Mouse (Mus musculus): Measurements from ENCODE around the gene Btrc. TPM values are rescaled to one million over a fixed set of nuclear protein-coding genes. Genes with fewer than 3 reads are reported as not detected.

The Btrc gene
- polyA plus RNA-seq, 1 experiment, result 16.7 TPM

DNA sequence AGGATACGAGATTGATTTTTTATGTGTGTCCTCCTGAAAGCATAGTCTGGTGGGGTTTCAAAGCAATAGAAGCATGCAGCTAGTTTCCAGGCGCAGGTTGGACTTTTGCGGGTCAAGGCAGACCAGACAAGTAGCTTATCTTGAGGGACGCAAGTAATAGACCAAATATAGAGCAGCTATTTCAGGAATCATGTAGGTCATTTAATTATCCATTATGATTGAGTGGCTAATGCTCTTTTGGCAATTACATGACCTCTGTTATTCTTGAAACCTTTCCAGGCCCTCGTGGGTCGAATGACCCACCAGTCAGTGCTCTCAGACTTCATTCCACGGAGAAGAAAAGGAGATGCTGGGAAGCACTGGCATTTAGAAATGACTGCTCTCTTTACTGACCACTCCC, 78.2 kb downstream of the Btrc start:
- Histone ChIP-seq H3K4me1 (ENCODE audit: control insufficient read depth, insufficient read depth, low read length) (no peaks in the 10 kb centered on the region), H3K27ac (ENCODE audit: insufficient read depth, low read depth, low read length) (no peak overlapping the region), H3K4me3 (ENCODE audit: insufficient read depth, low read length) (no peak overlapping the region)
- no peak for TF ChIP-seq CTCF (IDR thresholded peaks at IDR 0.05; ENCODE audit: low read depth, low read length)
- TF ChIP-seq POLR2A (IDR thresholded peaks at IDR 0.05; ENCODE audit: borderline replicate concordance, low read depth, low read length), result no peak

DNA sequence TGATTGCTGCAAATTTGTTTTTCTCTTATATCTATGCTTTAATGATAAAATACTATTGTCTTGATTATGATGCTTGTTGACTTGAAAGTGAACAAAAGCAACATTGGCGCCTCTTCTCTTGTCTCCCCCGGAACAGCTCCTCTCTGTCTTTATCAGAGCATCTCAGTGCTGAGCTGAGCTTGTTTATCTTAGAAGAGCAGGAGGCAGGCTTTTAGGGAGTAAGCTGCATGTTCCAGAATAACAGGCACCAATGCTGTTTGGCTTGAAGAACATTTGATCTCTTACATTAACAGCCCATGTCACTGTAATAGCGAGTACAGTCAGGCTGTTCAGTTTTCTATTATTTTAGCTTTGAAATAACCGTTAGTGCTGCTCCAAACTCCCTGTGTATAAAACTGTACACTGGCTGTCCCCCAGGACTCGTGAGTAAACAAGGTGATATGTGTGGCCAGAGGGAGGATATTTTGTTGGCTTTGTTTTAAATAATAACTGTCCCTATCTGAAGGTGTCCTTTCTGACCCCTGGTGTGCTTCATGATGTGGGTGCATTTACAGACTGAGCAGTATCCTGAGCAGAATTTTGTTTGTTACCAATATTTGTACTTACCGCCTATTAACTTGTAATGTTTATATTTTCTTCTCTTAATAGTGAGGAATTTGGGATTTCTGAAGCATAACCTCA, 81.9 kb downstream of the Btrc start:
- TF ChIP-seq CTCF (IDR thresholded peaks at IDR 0.05; ENCODE audit: low read depth, low read length) (no peak), POLR2A (IDR thresholded peaks at IDR 0.05; ENCODE audit: borderline replicate concordance, low read depth, low read length) (no peak)
- H3K4me3 ChIP-seq (ENCODE audit: insufficient read depth, low read length), result no peak overlapping the region
- no peak overlapping the region for H3K27ac ChIP-seq (ENCODE audit: insufficient read depth, low read depth, low read length)
- no peaks in the 10 kb centered on the region for H3K4me1 ChIP-seq (ENCODE audit: control insufficient read depth, insufficient read depth, low read length)

DNA sequence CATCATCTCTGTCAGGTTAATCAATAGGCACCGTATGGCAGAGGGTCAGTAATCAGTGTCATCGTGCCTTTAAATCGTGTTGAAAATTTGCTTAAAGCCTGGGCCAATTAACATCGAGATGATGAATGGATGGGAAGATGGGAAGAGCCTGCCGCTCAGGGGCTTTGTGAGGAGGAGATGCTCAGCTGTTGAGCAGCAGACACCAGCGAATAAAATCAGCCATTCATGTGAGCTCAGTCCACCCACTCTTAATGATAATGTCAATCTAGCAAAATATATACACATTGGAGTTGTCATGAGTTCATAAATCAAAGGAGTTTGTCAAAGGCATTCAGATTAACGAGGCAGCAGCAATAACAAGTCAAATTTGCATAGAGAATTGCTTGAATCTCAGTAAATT, 83.1 kb downstream of the Btrc start:
- TF ChIP-seq POLR2A (IDR thresholded peaks at IDR 0.05; ENCODE audit: borderline replicate concordance, low read depth, low read length) (no peak), CTCF (IDR thresholded peaks at IDR 0.05; ENCODE audit: low read depth, low read length) (no peak)
- Histone ChIP-seq H3K4me1 (ENCODE audit: control insufficient read depth, insufficient read depth, low read length) (no peaks in the 10 kb centered on the region), H3K4me3 (ENCODE audit: insufficient read depth, low read length) (no peak overlapping the region), H3K27ac (ENCODE audit: insufficient read depth, low read depth, low read length) (no peak overlapping the region)

DNA sequence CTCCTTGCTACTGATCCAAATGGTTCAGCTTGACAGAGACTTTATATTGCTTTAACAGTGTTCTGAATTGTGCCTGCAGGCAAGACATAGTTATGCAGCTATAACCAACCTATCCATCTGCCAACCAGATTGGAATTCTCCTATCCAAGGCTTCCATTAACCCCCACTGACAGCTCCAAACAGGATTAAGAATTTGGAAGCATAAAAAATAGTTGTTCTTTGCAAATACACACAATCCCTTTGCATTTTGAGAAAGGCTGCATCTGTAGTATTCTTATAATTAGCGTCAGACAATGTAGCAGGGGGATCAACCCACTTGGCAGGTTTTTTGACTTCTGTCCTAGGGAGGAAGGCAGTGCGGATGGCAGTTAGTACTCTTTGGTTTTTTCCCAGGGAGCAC, 83.7 kb downstream of the Btrc start:
- Histone ChIP-seq H3K27ac (ENCODE audit: insufficient read depth, low read depth, low read length) (no peak overlapping the region), H3K4me3 (ENCODE audit: insufficient read depth, low read length) (no peak overlapping the region)
- TF ChIP-seq POLR2A (IDR thresholded peaks at IDR 0.05; ENCODE audit: borderline replicate concordance, low read depth, low read length) (no peak), CTCF (IDR thresholded peaks at IDR 0.05; ENCODE audit: low read depth, low read length) (no peak)

DNA sequence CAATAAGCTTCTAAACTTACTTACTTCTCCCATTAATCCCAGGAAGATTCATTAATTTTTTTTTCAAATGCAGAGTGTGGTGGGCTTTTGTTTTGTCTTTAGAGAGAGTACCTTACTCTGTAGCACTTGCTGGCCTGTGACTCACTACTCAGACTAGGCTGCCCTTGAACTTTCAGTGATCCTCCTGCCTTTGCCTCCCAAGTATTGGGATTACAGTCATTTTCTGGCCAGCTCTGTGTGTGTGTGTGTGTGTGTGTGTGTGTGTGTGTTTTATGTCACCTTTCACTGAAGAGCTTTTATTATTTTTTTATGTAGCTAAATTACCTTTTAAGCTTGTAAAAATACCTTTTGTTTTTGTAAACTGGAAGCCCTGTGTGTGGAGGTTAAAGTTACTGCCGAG, 84.4 kb downstream of the Btrc start:
- TF ChIP-seq POLR2A (IDR thresholded peaks at IDR 0.05; ENCODE audit: borderline replicate concordance, low read depth, low read length), result no peak
- Histone ChIP-seq H3K4me3 (ENCODE audit: insufficient read depth, low read length) (no peak overlapping the region), H3K27ac (ENCODE audit: insufficient read depth, low read depth, low read length) (no peak overlapping the region), H3K4me1 (ENCODE audit: control insufficient read depth, insufficient read depth, low read length) (no peaks in the 10 kb centered on the region)

More for the DNA sequence above, 83.7 kb downstream of the Btrc start:
- H3K4me1 ChIP-seq (ENCODE audit: control insufficient read depth, insufficient read depth, low read length), result no peaks in the 10 kb centered on the region

DNA sequence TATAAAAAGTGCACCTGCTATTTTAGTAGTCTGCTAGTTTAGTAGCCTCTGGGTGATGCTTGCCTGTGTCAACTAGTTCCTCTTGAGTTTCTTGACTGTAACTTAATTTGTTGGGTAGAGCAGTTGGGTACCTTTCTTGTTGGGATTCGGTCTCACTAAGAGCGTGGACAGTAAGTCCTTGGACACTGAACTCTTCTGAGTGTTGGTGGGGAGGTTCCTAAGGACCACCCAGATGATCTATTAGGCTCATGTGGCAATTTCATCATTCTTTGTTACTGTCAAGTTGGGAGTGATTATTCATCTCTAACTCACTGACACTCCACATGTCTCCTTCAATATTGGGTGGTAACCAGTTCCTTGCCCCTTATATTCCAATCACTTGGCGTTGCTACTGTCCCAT, 90.9 kb downstream of the Btrc start:
- H3K4me3 ChIP-seq (ENCODE audit: insufficient read depth, low read length), result no peak overlapping the region
- H3K27ac ChIP-seq (ENCODE audit: insufficient read depth, low read depth, low read length), result peak overlapping the region; percentile 43
- TF ChIP-seq CTCF (IDR thresholded peaks at IDR 0.05; ENCODE audit: low read depth, low read length), result no peak
- TF ChIP-seq POLR2A (IDR thresholded peaks at IDR 0.05; ENCODE audit: borderline replicate concordance, low read depth, low read length), result no peak
- peaks cover 23% of the 10 kb centered on the region for H3K4me1 ChIP-seq (ENCODE audit: control insufficient read depth, insufficient read depth, low read length)

DNA sequence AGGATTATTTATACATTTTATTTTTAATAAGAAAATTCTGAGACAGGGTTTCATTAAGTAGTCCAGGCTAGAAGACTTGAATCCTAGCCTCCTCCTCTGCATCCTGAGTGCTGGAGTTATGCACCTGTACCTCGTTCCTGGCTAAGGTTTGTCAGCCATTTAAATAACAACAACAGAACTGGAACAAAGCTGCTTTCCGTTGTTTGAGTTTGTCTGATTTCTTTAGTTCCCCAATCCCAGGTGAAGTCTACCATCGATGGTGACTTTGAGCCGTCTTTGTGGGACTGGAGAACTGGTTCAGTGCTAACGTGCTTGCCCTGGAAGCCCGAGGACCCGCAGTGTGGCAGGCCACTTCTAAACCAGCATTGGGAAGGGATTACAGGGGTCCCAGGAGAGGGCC, 93.4 kb downstream of the Btrc start:
- Histone ChIP-seq H3K4me1 (ENCODE audit: control insufficient read depth, insufficient read depth, low read length) (peaks cover 28% of the 10 kb centered on the region), H3K27ac (ENCODE audit: insufficient read depth, low read depth, low read length) (no peak overlapping the region), H3K4me3 (ENCODE audit: insufficient read depth, low read length) (no peak overlapping the region)
- TF ChIP-seq POLR2A (IDR thresholded peaks at IDR 0.05; ENCODE audit: borderline replicate concordance, low read depth, low read length) (no peak), CTCF (IDR thresholded peaks at IDR 0.05; ENCODE audit: low read depth, low read length) (no peak)

DNA sequence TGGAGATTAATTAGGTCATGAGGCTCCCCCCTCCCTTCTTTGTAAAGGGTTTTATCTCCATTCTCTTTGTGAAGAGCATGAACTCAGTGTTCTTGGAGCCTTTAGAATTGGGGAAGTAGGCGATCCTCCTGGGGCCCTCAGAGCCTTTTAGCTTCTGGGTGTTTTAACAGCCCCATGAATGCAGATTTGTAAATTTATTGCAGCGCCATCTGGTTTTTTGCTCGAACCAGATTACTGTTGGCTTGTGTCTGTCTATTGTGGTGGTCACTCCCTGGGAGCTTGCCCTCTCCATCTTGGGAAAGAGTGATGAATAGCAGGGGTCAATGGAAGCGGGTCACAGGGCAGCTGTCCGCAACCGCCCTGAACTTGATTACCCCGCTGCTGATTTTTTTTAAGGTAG, 95.2 kb downstream of the Btrc start:
- peaks cover 25% of the 10 kb centered on the region for H3K4me1 ChIP-seq (ENCODE audit: control insufficient read depth, insufficient read depth, low read length)
- H3K27ac ChIP-seq (ENCODE audit: insufficient read depth, low read depth, low read length), result no peak overlapping the region
- H3K4me3 ChIP-seq (ENCODE audit: insufficient read depth, low read length), result no peak overlapping the region
- TF ChIP-seq POLR2A (IDR thresholded peaks at IDR 0.05; ENCODE audit: borderline replicate concordance, low read depth, low read length) (no peak), CTCF (IDR thresholded peaks at IDR 0.05; ENCODE audit: low read depth, low read length) (no peak)

DNA sequence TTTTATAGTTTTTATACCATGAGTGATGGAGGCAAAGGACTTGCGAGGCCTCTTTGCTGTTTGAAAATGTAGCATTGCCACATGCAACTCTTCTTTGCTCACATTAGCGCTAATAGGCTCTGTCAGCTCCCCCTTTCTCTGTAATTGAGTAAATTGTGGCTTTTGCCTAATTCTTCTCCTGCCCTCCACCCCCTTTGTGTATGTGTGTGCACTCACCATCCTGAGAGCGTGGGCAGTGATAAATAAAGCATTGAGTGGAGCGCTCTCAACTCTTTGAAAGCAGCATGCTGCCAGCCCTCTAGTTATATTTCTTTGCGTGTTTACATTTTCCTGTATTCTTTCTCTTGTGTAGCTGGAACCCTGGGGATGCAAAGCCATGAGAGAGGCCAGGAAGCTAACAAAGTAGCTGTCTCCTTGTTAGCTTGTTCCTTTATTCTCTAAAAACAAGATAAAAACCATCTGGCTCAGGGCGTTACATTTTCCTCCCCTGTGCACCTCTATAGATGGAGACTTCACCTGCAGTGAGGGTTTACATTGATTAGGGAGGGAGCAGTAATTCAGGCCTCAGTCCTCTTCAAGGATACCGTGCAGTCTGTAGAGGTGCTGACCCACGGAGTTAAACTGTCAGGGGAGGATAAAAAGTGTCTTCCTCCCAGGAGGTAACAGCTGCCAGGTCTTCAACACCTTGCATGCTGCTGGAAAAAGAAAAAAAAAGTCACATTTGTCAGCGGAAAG, 96.6 kb downstream of the Btrc start:
- Histone ChIP-seq H3K27ac (ENCODE audit: insufficient read depth, low read depth, low read length) (no peak overlapping the region), H3K4me3 (ENCODE audit: insufficient read depth, low read length) (no peak overlapping the region), H3K4me1 (ENCODE audit: control insufficient read depth, insufficient read depth, low read length) (peaks cover 16% of the 10 kb centered on the region)
- TF ChIP-seq POLR2A (IDR thresholded peaks at IDR 0.05; ENCODE audit: borderline replicate concordance, low read depth, low read length) (no peak), CTCF (IDR thresholded peaks at IDR 0.05; ENCODE audit: low read depth, low read length) (no peak)
